Mouse (Mus musculus) lung, adult 2 months (tissue): ENCODE measurements at regions not wholly inside any gene's neighbourhood (a gene's known extent, or its start where the extent isn't known, plus 50 kb on each side); places are given as distances from the start of the nearest gene placed in this dataset.
"Not testable (repeated sequence)": the region's sequence is repeated elsewhere in the genome, so short reads cannot be mapped to it uniquely, and the experiment has no call there.

ENCODE experiments used
- DNase-seq: peaks from one replicate; pipeline ENCODE4 v3.0.0; 2022
- H3K4me1 ChIP-seq: fragments of 200-500 bp; 2 replicates; pipeline ENCODE4 v1.6.1; 2011; ENCODE audit warnings: low read length; ENCODE audit not compliant: control insufficient read depth, insufficient read depth
- H3K4me3 ChIP-seq: fragments of 200-500 bp; replicated peaks from 2 replicates; pipeline ENCODE3; 2011; ENCODE audit warnings: low read depth, mild to moderate bottlenecking, control low read depth, low read length; ENCODE audit errors: extremely low read depth
- CTCF ChIP-seq: fragments of 200-500 bp; IDR thresholded peaks from 2 replicates; pipeline ENCODE4 v1.5.1; 2011; ENCODE audit warnings: mild to moderate bottlenecking, low read length, control low read depth; ENCODE audit not compliant: insufficient read depth
- POLR2A ChIP-seq: fragments of 200-500 bp; IDR thresholded peaks from 2 replicates; pipeline ENCODE4 v1.6.1; 2011; ENCODE audit warnings: low read depth, mild to moderate bottlenecking, control low read depth, low read length, borderline replicate concordance; ENCODE audit errors: extremely low read depth
- WGBS: fragments of 180-500 bp; shearing (Covaris S2); methylation state at CpG from one replicate; pipeline ENCODE4 v1.1.7; 2018; 5-methylcytosine and 5-hydroxymethylcytosine counted together

DNA sequence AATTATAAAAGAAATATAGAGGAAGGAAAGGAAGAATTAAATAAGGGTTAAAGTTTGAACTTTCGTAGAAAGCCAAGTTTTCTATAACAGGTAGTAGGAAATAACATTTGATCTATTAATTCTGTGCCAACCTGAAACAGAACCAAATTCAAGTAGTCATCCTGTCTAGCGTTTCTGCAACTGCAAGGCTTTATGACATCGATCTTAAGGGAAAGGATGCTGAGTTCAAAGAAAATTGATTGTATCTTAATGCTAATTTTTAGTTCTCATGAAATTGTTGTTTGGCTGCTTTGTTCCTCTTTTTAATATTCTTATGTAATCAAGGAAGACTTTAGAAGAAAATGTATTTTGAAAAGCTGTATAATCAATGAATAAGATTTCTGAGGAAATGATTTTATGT lies 334.9 kb upstream of the Ngly1 start:
- H3K4me3 ChIP-seq, result no peak overlapping the region
- no peak for TF ChIP-seq POLR2A
- TF ChIP-seq CTCF, result no peak
- DNase-seq, result no peak
- 78% methylated on average over 3 of the region's 3 CpGs for WGBS
- no peaks in the 10 kb centered on the region for H3K4me1 ChIP-seq

DNA sequence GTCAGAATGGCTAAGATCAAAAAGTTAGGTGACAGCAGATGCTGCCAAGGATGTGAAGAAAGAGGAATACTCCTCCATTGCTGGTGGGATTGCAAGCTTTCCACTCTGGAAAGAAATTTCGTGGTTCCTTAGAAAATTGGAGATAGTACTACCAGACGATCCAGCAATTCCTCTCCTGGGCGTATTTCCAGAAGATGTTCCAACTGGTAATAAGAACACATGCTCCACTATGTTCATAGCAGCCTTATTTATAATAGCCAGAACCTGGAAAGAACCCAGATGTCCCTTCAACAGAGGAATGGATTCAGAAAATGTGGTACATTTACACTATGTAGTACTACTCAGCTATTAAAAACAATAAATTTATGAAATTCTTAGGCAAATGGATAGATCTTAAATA lies 324.4 kb upstream of the Ngly1 start:
- DNase-seq, H3K4me1 ChIP-seq, H3K4me3 ChIP-seq: not testable (repeated sequence)
- WGBS, result 77% methylated on average over 3 of the region's 3 CpGs

GRCm38 (mm10) chr14:15934729-15935128 lies 314.4 kb upstream of the Ngly1 start:
- Histone ChIP-seq H3K4me3 (no peak overlapping the region), H3K4me1 (no peaks in the 10 kb centered on the region)
- no peak for DNase-seq
- TF ChIP-seq CTCF, result no peak
- no peak for TF ChIP-seq POLR2A

- no peaks in the 10 kb centered on the region for H3K4me1 ChIP-seq
- DNase-seq, result no peak
- H3K4me3 ChIP-seq, result no peak overlapping the region
- no peak for TF ChIP-seq POLR2A
- no peak for TF ChIP-seq CTCF
These were observed 278.8 kb upstream of the Ngly1 start for GRCm38 (mm10) chr14:15970321-15970720.

DNA sequence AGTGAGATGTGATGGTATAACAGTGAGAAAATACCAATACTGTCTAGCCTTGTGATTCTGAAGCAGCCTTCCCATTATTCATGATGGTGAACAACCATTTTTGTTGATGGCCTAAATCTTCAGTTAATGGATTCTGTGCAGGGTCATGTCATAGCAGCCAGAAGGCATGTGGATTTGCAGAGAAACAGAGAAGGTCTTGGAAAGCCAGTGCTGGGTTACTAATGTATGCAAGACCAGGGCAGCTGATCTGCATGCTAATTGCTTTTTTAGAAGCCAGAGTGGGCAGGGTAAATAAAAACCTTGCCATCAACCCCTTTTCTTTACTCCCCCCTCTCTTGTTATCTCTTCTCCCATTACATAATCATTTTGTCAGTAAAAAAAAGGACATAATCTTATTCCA lies 278.3 kb upstream of the Ngly1 start:
- no peak for TF ChIP-seq POLR2A
- TF ChIP-seq CTCF, result no peak
- no peak for DNase-seq
- Histone ChIP-seq H3K4me1 (no peaks in the 10 kb centered on the region), H3K4me3 (no peak overlapping the region)

GRCm38 (mm10) chr14:15971306-15971705 lies 277.8 kb upstream of the Ngly1 start:
- DNase-seq, result no peak
- H3K4me3 ChIP-seq, result no peak overlapping the region
- no peak for TF ChIP-seq CTCF
- no peak for TF ChIP-seq POLR2A
- no peaks in the 10 kb centered on the region for H3K4me1 ChIP-seq

- DNase-seq, result no peak
- no peak for TF ChIP-seq POLR2A
- no peak for TF ChIP-seq CTCF
- WGBS, result 100% methylated on average over 1 of the region's 1 CpGs
- no peaks in the 10 kb centered on the region for H3K4me1 ChIP-seq
- no peak overlapping the region for H3K4me3 ChIP-seq
These were observed 271.7 kb upstream of the Ngly1 start for GRCm38 (mm10) chr14:15977366-15977765.

GRCm38 (mm10) chr14:15978329-15978728 lies 270.8 kb upstream of the Ngly1 start:
- Histone ChIP-seq H3K4me3 (no peak overlapping the region), H3K4me1 (no peaks in the 10 kb centered on the region)
- no peak for DNase-seq
- TF ChIP-seq CTCF, result no peak
- TF ChIP-seq POLR2A, result no peak
- 42% methylated on average over 1 of the region's 1 CpGs for WGBS

DNA sequence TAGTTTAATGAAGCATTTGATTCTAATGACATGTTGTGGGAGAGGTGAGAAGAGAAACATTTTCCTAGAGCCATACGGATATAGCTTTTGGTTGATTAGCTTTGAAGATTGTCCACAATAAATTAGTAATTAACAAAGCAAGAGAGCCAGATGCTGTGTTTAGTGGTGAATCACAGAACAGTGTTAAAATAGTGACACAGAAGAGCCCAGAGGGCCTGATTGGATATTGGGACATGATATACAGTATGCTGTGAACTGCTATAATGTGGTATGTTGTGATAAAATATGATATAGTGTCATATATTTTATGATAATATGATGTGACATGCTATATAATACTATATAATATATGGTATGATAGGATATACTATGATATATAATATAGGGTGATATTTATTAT lies 243.7 kb upstream of the Ngly1 start:
- Histone ChIP-seq H3K4me1 (no peaks in the 10 kb centered on the region), H3K4me3 (no peak overlapping the region)
- WGBS, result 98% methylated on average over 1 of the region's 1 CpGs
- TF ChIP-seq POLR2A, result no peak
- no peak for TF ChIP-seq CTCF
- no peak for DNase-seq

- no peak overlapping the region for H3K4me3 ChIP-seq
- H3K4me1 ChIP-seq, result no peaks in the 10 kb centered on the region
- 84% methylated on average over 2 of the region's 2 CpGs for WGBS
- TF ChIP-seq POLR2A, result no peak
- TF ChIP-seq CTCF, result no peak
- DNase-seq, result no peak
These were observed 242.1 kb upstream of the Ngly1 start for GRCm38 (mm10) chr14:16006968-16007367.

- no peak for DNase-seq
- Histone ChIP-seq H3K4me3 (no peak overlapping the region), H3K4me1 (no peaks in the 10 kb centered on the region)
- TF ChIP-seq POLR2A (no peak), CTCF (no peak)
These were observed 239.3 kb upstream of the Ngly1 start for GRCm38 (mm10) chr14:16009778-16010177.

DNA sequence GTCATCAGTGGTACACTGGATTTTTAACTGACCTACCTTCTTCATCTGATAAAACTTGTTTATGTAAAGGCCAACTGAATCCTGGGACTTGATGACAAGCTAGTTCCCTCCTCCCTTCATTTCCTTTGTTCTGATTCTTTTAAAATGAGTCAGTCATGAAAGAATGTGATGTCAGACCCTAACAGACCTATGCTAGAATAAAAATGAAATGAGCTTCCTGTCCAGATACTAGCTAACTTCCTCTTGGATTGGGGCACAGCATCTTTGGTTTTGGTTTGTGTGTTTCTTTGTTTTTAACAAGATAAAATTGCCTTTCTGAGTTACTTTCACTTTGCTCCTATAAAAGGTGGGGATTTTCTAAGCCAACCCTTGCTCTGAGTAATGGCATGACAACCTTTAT lies 225.2 kb upstream of the Ngly1 start:
- no peak overlapping the region for H3K4me3 ChIP-seq
- H3K4me1 ChIP-seq, result no peaks in the 10 kb centered on the region
- DNase-seq, result no peak
- TF ChIP-seq CTCF, result no peak
- no peak for TF ChIP-seq POLR2A
